11 mouse cellular contexts compared by ENCODE assay signal in genomic region chr10:21609583-21609982, GRCm38 (mm10). TPM values are rescaled to one million over a fixed set of nuclear protein-coding genes. Genes with fewer than 3 reads are reported as not detected.
A peak's percentile ranks its signal among the peaks of the same experiment; 100 is the strongest.
DNase-seq lines count a peak whose midpoint lies in the region; ATAC-seq and TF ChIP-seq lines count a peak whose summit lies in the region.
"Had no signal": no experiment of that assay in that cellular context is flagged by ENCODE, and none has a peak within 500 bp of the region (broad histone marks: within the 10 kb centered on the region; RNA-seq: fewer than 3 reads in every experiment).

No protein-coding gene starts in this region.

- WGBS in liver, embryonic 16.5 days (ENCODE audit: insufficient replicate concordance) = 51% methylated on average over 2 of the region's 2 CpGs
- WGBS in kidney, adult 2 months = 33% methylated on average over 2 of the region's 2 CpGs
- 80% methylated on average over 2 of the region's 2 CpGs for WGBS in forebrain, embryonic 11.5 days
- 74% methylated on average over 2 of the region's 2 CpGs for WGBS in cerebellum, adult 2 months

- no peak overlapping the region for H3K27ac ChIP-seq in liver, embryonic 16.5 days (ENCODE audit: low read length)
- peak overlapping the region; percentile 81 for H3K27ac ChIP-seq in kidney, adult 2 months (ENCODE audit: insufficient read depth, low read depth, low read length)
- no peak overlapping the region for H3K27ac ChIP-seq in forebrain, embryonic 11.5 days (ENCODE audit: low read depth, low read length)
- H3K27ac ChIP-seq in cerebellum, adult 2 months (ENCODE audit: insufficient read depth, low read length) = no peak overlapping the region

- H3K4me3 ChIP-seq in liver, embryonic 16.5 days (ENCODE audit: low read depth, low read length) = no peak overlapping the region
- no peak overlapping the region for H3K4me3 ChIP-seq in kidney, adult 2 months (ENCODE audit: insufficient read depth, low read depth, low read length)
- H3K4me3 ChIP-seq in forebrain, embryonic 11.5 days (ENCODE audit: low read depth, low read length) = no peak overlapping the region
- no peak overlapping the region for H3K4me3 ChIP-seq in cerebellum, adult 2 months (replicated peaks; ENCODE audit: insufficient read depth, low read depth, low read length)

- no peaks in the 10 kb centered on the region for H3K27me3 ChIP-seq in liver, embryonic 16.5 days (ENCODE audit: control insufficient read depth, insufficient read depth, low read depth, low read length)
- H3K27me3 ChIP-seq in kidney, adult 2 months (replicated peaks; ENCODE audit: control insufficient read depth, insufficient read depth, low read length) = no peaks in the 10 kb centered on the region
- H3K27me3 ChIP-seq in forebrain, embryonic 11.5 days (ENCODE audit: control insufficient read depth, insufficient read depth, low read length) = no peaks in the 10 kb centered on the region
- no peaks in the 10 kb centered on the region for H3K27me3 ChIP-seq in cerebellum, adult 2 months (ENCODE audit: control insufficient read depth, insufficient read depth, low read length)

- no peak overlapping the region for H3K4me2 ChIP-seq in liver, embryonic 16.5 days (ENCODE audit: low read depth, low read length)
- H3K4me2 ChIP-seq in forebrain, embryonic 11.5 days (ENCODE audit: low read depth, low read length, severe bottlenecking) = no peak overlapping the region
- H3K4me2 ChIP-seq: lung, embryonic 14.5 days had no signal

- TF ChIP-seq CTCF in kidney, adult 2 months (conservative IDR thresholded peaks at IDR 0.05; ENCODE audit: insufficient read depth, insufficient read length, low read depth, low read length) = no peak
- no peak for TF ChIP-seq CTCF in cerebellum, adult 2 months (IDR thresholded peaks at IDR 0.05; ENCODE audit: borderline replicate concordance, insufficient read depth, low read depth, low read length)

- no peak overlapping the region for H3K9ac ChIP-seq in liver, embryonic 16.5 days (ENCODE audit: low read depth, low read length)
- H3K9ac ChIP-seq in forebrain, embryonic 11.5 days (ENCODE audit: low read length) = no peak overlapping the region
- H3K9ac ChIP-seq: lung, embryonic 14.5 days had no signal

- peaks cover 4% of the 10 kb centered on the region for H3K4me1 ChIP-seq in liver, embryonic 16.5 days (ENCODE audit: control insufficient read depth, low read depth, low read length)
- peaks cover 43% of the 10 kb centered on the region for H3K4me1 ChIP-seq in kidney, adult 2 months (ENCODE audit: control insufficient read depth, insufficient read depth, low read length)
- no peaks in the 10 kb centered on the region for H3K4me1 ChIP-seq in forebrain, embryonic 11.5 days (replicated peaks; ENCODE audit: control insufficient read depth, insufficient read depth, low read length)
- 0 out of 2 replicates have a peak, but pooled peaks cover 4% of the 10 kb centered on the region for H3K4me1 ChIP-seq in cerebellum, adult 2 months (ENCODE audit: control insufficient read depth, insufficient read depth, low read length)

- no peak for TF ChIP-seq POLR2A in kidney, adult 2 months (IDR thresholded peaks at IDR 0.05; ENCODE audit: low read depth, low read length)
- TF ChIP-seq POLR2A in cerebellum, adult 2 months (IDR thresholded peaks at IDR 0.05; ENCODE audit: borderline replicate concordance, insufficient read depth, low read length) = no peak

- no peaks in the 10 kb centered on the region for H3K36me3 ChIP-seq in liver, embryonic 16.5 days (ENCODE audit: control insufficient read depth, insufficient read depth)
- no peaks in the 10 kb centered on the region for H3K36me3 ChIP-seq in kidney, adult 2 months (ENCODE audit: control insufficient read depth, insufficient read depth, low read length)
- no peaks in the 10 kb centered on the region for H3K36me3 ChIP-seq in forebrain, embryonic 11.5 days (ENCODE audit: control insufficient read depth, insufficient read depth, low read length)

- no peak for DNase-seq in liver
- peak; percentile 73 to 76 for DNase-seq in adrenal gland, postnatal 36 days
- DNase-seq in kidney, adult 2 months = peak; percentile 93
- peak; percentile 42 to 44 for DNase-seq in monocyte, adult 2 months (ENCODE audit: low read depth in 1 of 2, low spot score in 2 of 2)
- DNase-seq in right cerebral cortex, postnatal 14 days = no peak
- DNase-seq in forebrain, embryonic 11.5 days (ENCODE audit: low spot score) = no peak
- DNase-seq in cerebellum, adult 2 months = no peak
- DNase-seq: cerebellum, postnatal 25 days; lung, embryonic 14.5 days had no signal

- no peaks in the 10 kb centered on the region for H3K9me3 ChIP-seq in liver, embryonic 16.5 days (replicated peaks; ENCODE audit: control insufficient read depth, low read length)
- H3K9me3 ChIP-seq in forebrain, embryonic 11.5 days (ENCODE audit: control insufficient read depth, low read length) = no peaks in the 10 kb centered on the region

- peak; percentile 25; the same call in 1 of the 2 replicates for ATAC-seq in liver, embryonic 16.5 days (ENCODE audit: low read depth)
- no peak for ATAC-seq in forebrain, embryonic 11.5 days (replicated peaks; ENCODE audit: low FRiP score)

RNA-seq across cellular contexts. Expression of gene 1700020N01Rik, which starts 16.6 kb away (rescaled TPM):
- polyA plus RNA-seq in liver, embryonic 16.5 days (2015; fragmentation: Nextera tagmentation; extraction: Ambion mirVana) = not detected in 2 replicates
- not detected for total RNA-seq in adrenal gland, postnatal 36 days (2021)
- 0.09 and 0.14 TPM in 2 replicates for polyA plus RNA-seq in kidney, adult 2 months (2012; rRNA removed)
- not detected in 2 replicates for polyA plus RNA-seq in forebrain, embryonic 11.5 days (2014; fragmentation: Nextera tagmentation; extraction: Ambion mirVana)
- not detected in 2 replicates for polyA plus RNA-seq in cerebellum, adult 2 months (2012; rRNA removed)
- polyA plus RNA-seq: lung, embryonic 14.5 days; neural tube, embryonic 14.5 days had no signal

Comparison
In these comparisons a context has a peak if more than half of its experiments do, and no peak if none do; other contexts are left out.
1. DNase-seq: peak in adrenal gland, postnatal 36 days (2 of 2), kidney, adult 2 months (single experiment) and monocyte, adult 2 months (2 of 2); none in liver (single experiment), right cerebral cortex, postnatal 14 days (single experiment), forebrain, embryonic 11.5 days (single experiment) and cerebellum, adult 2 months (0 of 2).